Mouse (Mus musculus) stomach, embryonic 16.5 days (tissue): Measurements from ENCODE around the gene Rhox3f. TPM values are rescaled to one million over a fixed set of nuclear protein-coding genes. Genes with fewer than 3 reads are reported as not detected.
"Not testable (repeated sequence)": the region's sequence is repeated elsewhere in the genome, so short reads cannot be mapped to it uniquely, and the experiment has no call there.

Source experiments
- ATAC-seq: fragments of 200-750 bp; cut with Nextera tagmentation; 2 replicates; pipeline ENCODE4 v1.8.0; 2017; ENCODE audit warnings: moderate number of reproducible peaks, moderate TSS enrichment; ENCODE audit not compliant: insufficient read depth, low FRiP score
- H3K27ac ChIP-seq: fragments of 300-500 bp; sonication (generic); 2 replicates; pipeline ENCODE4 v1.5.1; 2014; ENCODE audit warnings: low read length
- H3K27me3 ChIP-seq: fragments of 300-500 bp; sonication (generic); 2 replicates; pipeline ENCODE4 v1.6.1; 2014; ENCODE audit warnings: low read length, control low read depth, mixed read lengths; ENCODE audit not compliant: control insufficient read depth, insufficient read depth
- H3K36me3 ChIP-seq: fragments of 300-500 bp; sonication (generic); 2 replicates; pipeline ENCODE4 v1.6.1; 2014; ENCODE audit warnings: low read length; ENCODE audit not compliant: control insufficient read depth, insufficient read depth
- H3K4me1 ChIP-seq: fragments of 300-500 bp; sonication (generic); 2 replicates; pipeline ENCODE4 v1.6.1; 2014; ENCODE audit warnings: low read length, control low read depth, mixed read lengths; ENCODE audit not compliant: control insufficient read depth, insufficient read depth
- H3K4me2 ChIP-seq: fragments of 300-500 bp; sonication (generic); 2 replicates; pipeline ENCODE4 v1.6.1; 2014; ENCODE audit warnings: low read depth, low read length, mixed read lengths
- H3K4me3 ChIP-seq: fragments of 300-500 bp; sonication (generic); replicated peaks from 2 replicates; pipeline ENCODE4 v1.5.1; 2014; ENCODE audit warnings: mild to moderate bottlenecking, low read length
- H3K9ac ChIP-seq: fragments of 300-500 bp; sonication (generic); 2 replicates; pipeline ENCODE4 v1.6.1; 2014; ENCODE audit warnings: low read length
- H3K9me3 ChIP-seq: fragments of 300-500 bp; sonication (generic); replicated peaks from 2 replicates; pipeline ENCODE4 v1.6.1; 2016; ENCODE audit warnings: low read length, control low read depth; ENCODE audit not compliant: control insufficient read depth
- WGBS: fragments of 180-500 bp; shearing (Covaris S2); extraction: QIAGEN DNeasy Blood & Tissue Kit; methylation state at CpG from one replicate; pipeline ENCODE4 v1.1.7; 2014; 5-methylcytosine and 5-hydroxymethylcytosine counted together
- polyA plus RNA-seq: library from polyadenylated mRNA; unstranded; fragments of >200 nt; fragmentation: Nextera tagmentation; extraction: Ambion mirVana; gene quantifications from 2 replicates; pipeline ENCODE4 v1.2.1, GENCODE M21; 2015

The Rhox3f gene
- polyA plus RNA-seq, result not detected in 2 replicates

GRCm38 (mm10) chrX:37580692-37581091, at the start of gene Rhox3f:
Rhox3f (plus strand) TSS chrX:37580992.
- H3K27ac ChIP-seq, H3K4me2 ChIP-seq, H3K4me1 ChIP-seq, H3K4me3 ChIP-seq, H3K9me3 ChIP-seq, H3K9ac ChIP-seq, H3K36me3 ChIP-seq, ATAC-seq, H3K27me3 ChIP-seq: not testable (repeated sequence)

- not testable (repeated sequence) for H3K36me3 ChIP-seq, H3K27ac ChIP-seq, ATAC-seq, H3K9me3 ChIP-seq, H3K4me2 ChIP-seq, H3K4me1 ChIP-seq, H3K4me3 ChIP-seq, H3K27me3 ChIP-seq, H3K9ac ChIP-seq
- no CpG with 5 or more reads among the region's 4 CpGs for WGBS
Observed at GRCm38 (mm10) chrX:37541719-37542118, 39.1 kb upstream of the Rhox3f start, which contains the start of gene Rhox3e. Rhox3e (plus strand) TSS chrX:37542019.

GRCm38 (mm10) chrX:37557112-37557511, 23.7 kb upstream of the Rhox3f start, which contains the start of gene Rhox4e:
Rhox4e (plus strand) TSS chrX:37557412.
- H3K4me3 ChIP-seq, H3K36me3 ChIP-seq, H3K27me3 ChIP-seq, H3K4me1 ChIP-seq, ATAC-seq, H3K27ac ChIP-seq, H3K4me2 ChIP-seq, H3K9me3 ChIP-seq, H3K9ac ChIP-seq: not testable (repeated sequence)
- WGBS, result 92% methylated on average over 10 of the region's 18 CpGs

GRCm38 (mm10) chrX:37571105-37571504, 9.7 kb upstream of the Rhox3f start, which contains the start of gene Rhox2f:
Rhox2f (plus strand) TSS chrX:37571405.
- ATAC-seq, H3K4me1 ChIP-seq, H3K4me2 ChIP-seq, H3K9ac ChIP-seq, H3K4me3 ChIP-seq, H3K27ac ChIP-seq, H3K9me3 ChIP-seq, H3K27me3 ChIP-seq, H3K36me3 ChIP-seq: not testable (repeated sequence)
- 90% methylated on average over 5 of the region's 8 CpGs for WGBS

- H3K9me3 ChIP-seq, H3K27ac ChIP-seq, H3K4me1 ChIP-seq, ATAC-seq, H3K36me3 ChIP-seq, H3K4me2 ChIP-seq, H3K4me3 ChIP-seq, H3K27me3 ChIP-seq, H3K9ac ChIP-seq: not testable (repeated sequence)
- WGBS, result 53% methylated on average over 2 of the region's 2 CpGs
Observed at GRCm38 (mm10) chrX:37572638-37573037, 8.2 kb upstream of the Rhox3f start.

GRCm38 (mm10) chrX:37607604-37608003, 26.8 kb downstream of the Rhox3f start, which contains the start of gene Rhox4f:
Rhox4f (minus strand) TSS chrX:37607704.
- not testable (repeated sequence) for H3K9me3 ChIP-seq, H3K4me1 ChIP-seq, H3K27ac ChIP-seq, H3K4me3 ChIP-seq, H3K9ac ChIP-seq, ATAC-seq, H3K36me3 ChIP-seq, H3K4me2 ChIP-seq, H3K27me3 ChIP-seq
- WGBS, result 95% methylated on average over 15 of the region's 19 CpGs

GRCm38 (mm10) chrX:37628512-37628911, 47.7 kb downstream of the Rhox3f start, which contains the start of gene Rhox3g:
Rhox3g (minus strand) TSS chrX:37628612.
- H3K9ac ChIP-seq, H3K4me1 ChIP-seq, H3K4me3 ChIP-seq, ATAC-seq, H3K4me2 ChIP-seq, H3K27me3 ChIP-seq, H3K36me3 ChIP-seq, H3K9me3 ChIP-seq, H3K27ac ChIP-seq: not testable (repeated sequence)
- 81% methylated on average over 2 of the region's 2 CpGs for WGBS

Other genes with a start within 250 kb of the Rhox3f start
- gene Rhox3a2, start 201.0 kb upstream of the Rhox3f start, polyA plus RNA-seq, result not detected in 2 replicates
- gene Rhox4a2, start 190.1 kb upstream of the Rhox3f start, polyA plus RNA-seq, result not detected in 2 replicates
- gene Rhox2b, start 168.9 kb upstream of the Rhox3f start, polyA plus RNA-seq, result not detected in 2 replicates
- gene Rhox4b, start 148.5 kb upstream of the Rhox3f start, polyA plus RNA-seq, result not detected in 2 replicates
- gene Rhox2c, start 127.3 kb upstream of the Rhox3f start, polyA plus RNA-seq, result not detected in 2 replicates
- gene Rhox3c, start 122.4 kb upstream of the Rhox3f start, polyA plus RNA-seq, result not detected in 2 replicates
- not detected in 2 replicates for gene Rhox4c, start 100.7 kb upstream of the Rhox3f start, polyA plus RNA-seq
- not detected in 2 replicates for gene Rhox2d, start 87.6 kb upstream of the Rhox3f start, polyA plus RNA-seq
- gene Rhox4d, start 66.6 kb upstream of the Rhox3f start, polyA plus RNA-seq, result not detected in 2 replicates
- gene Rhox2e, start 50.5 kb upstream of the Rhox3f start, polyA plus RNA-seq, result not detected in 2 replicates
- gene Rhox3e, start 39.0 kb upstream of the Rhox3f start, polyA plus RNA-seq, result not detected in 2 replicates
- gene Rhox4e, start 23.6 kb upstream of the Rhox3f start, polyA plus RNA-seq, result not detected in 2 replicates
- gene Rhox2f, start 9.6 kb upstream of the Rhox3f start, polyA plus RNA-seq, result not detected in 2 replicates
- not detected in 2 replicates for gene Rhox4f, start 26.7 kb downstream of the Rhox3f start, polyA plus RNA-seq
- gene Rhox3g, start 47.6 kb downstream of the Rhox3f start, polyA plus RNA-seq, result not detected in 2 replicates
- not detected in 2 replicates for gene Rhox2g, start 62.5 kb downstream of the Rhox3f start, polyA plus RNA-seq
- gene Rhox4g, start 70.3 kb downstream of the Rhox3f start, polyA plus RNA-seq, result not detected in 2 replicates
- gene Rhox3h, start 87.8 kb downstream of the Rhox3f start, polyA plus RNA-seq, result not detected in 2 replicates
- not detected in 2 replicates for gene Rhox2h, start 92.3 kb downstream of the Rhox3f start, polyA plus RNA-seq
- gene Rhox5, start 223.8 kb downstream of the Rhox3f start, polyA plus RNA-seq, result 1.2 and 2.1 TPM in 2 replicates
- gene Rhox6, start 245.9 kb downstream of the Rhox3f start, polyA plus RNA-seq, result not detected in 2 replicates